Mouse (Mus musculus) liver, adult 2 months (tissue): ENCODE measurements around the gene Txnrd2. TPM values are rescaled to one million over a fixed set of nuclear protein-coding genes. Genes with fewer than 3 reads are reported as not detected.

Source experiments
- DNase-seq: peaks from one replicate; pipeline ENCODE4 v3.0.0-alpha.2; 2011; ENCODE audit warnings: low read depth, low spot score; ENCODE audit errors: extremely low read depth
- H3K27ac ChIP-seq: fragments of 200-500 bp; replicated peaks from 2 replicates; pipeline ENCODE4 v1.5.1; 2012; ENCODE audit warnings: low read depth, mild to moderate bottlenecking, control low read depth, inconsistent platforms, low read length; ENCODE audit not compliant: insufficient read depth
- H3K27me3 ChIP-seq: fragments of 200-500 bp; 2 replicates; pipeline ENCODE4 v1.6.1; 2012; ENCODE audit warnings: mild to moderate bottlenecking, moderate library complexity, low read length, inconsistent platforms; ENCODE audit not compliant: control insufficient read depth, insufficient read depth
- H3K36me3 ChIP-seq: fragments of 200-500 bp; 2 replicates; pipeline ENCODE4 v1.6.1; 2012; ENCODE audit warnings: low read length, inconsistent platforms; ENCODE audit not compliant: control insufficient read depth, insufficient read depth
- H3K4me1 ChIP-seq: fragments of 200-500 bp; 2 replicates; pipeline ENCODE4 v1.6.1; 2011; ENCODE audit warnings: low read length; ENCODE audit not compliant: control insufficient read depth, insufficient read depth
- H3K4me3 ChIP-seq: fragments of 200-500 bp; 2 replicates; pipeline ENCODE4 v1.5.1; 2011; ENCODE audit warnings: low read depth, mild to moderate bottlenecking, control low read depth, low read length, moderate library complexity; ENCODE audit not compliant: insufficient read depth
- H3K79me2 ChIP-seq: fragments of 200-500 bp; 2 replicates; pipeline ENCODE4 v1.6.1; 2012; ENCODE audit warnings: inconsistent platforms, mild to moderate bottlenecking, low read length, moderate library complexity; ENCODE audit not compliant: control insufficient read depth, insufficient read depth
- H3K9ac ChIP-seq: fragments of 200-500 bp; 2 replicates; pipeline ENCODE4 v1.6.1; 2012; ENCODE audit warnings: low read depth, mild to moderate bottlenecking, control low read depth, inconsistent platforms, low read length
- CTCF ChIP-seq: fragments of 200-500 bp; IDR thresholded peaks from 2 replicates; pipeline ENCODE4 v1.5.1; 2011; ENCODE audit warnings: low read depth, low read length, control low read depth
- POLR2A ChIP-seq: fragments of 200-500 bp; IDR thresholded peaks from 2 replicates; pipeline ENCODE4 v1.6.1; 2011; ENCODE audit warnings: low read length, control low read depth; ENCODE audit not compliant: insufficient read depth; ENCODE audit errors: extremely low read depth
- WGBS: fragments of 180-500 bp; shearing (Covaris S2); methylation state at CpG from one replicate; pipeline ENCODE4 v1.1.7; 2018; 5-methylcytosine and 5-hydroxymethylcytosine counted together
- polyA plus RNA-seq: library from polyadenylated mRNA; depleted of rRNA; stranded (reverse); fragments of >200 nt; gene quantifications from 2 replicates; pipeline ENCODE4 v1.2.3, GENCODE M21; 2012
- total RNA-seq: library from RNA; depleted of rRNA; stranded (reverse); fragments of >200 nt; gene quantifications from 2 replicates; pipeline ENCODE4 v1.2.3, GENCODE M21; 2014

Gene Txnrd2
- total and polyA plus RNA-seq, 2 experiments = 23.9 to 46.6 TPM

- no peak overlapping the region for H3K27ac ChIP-seq
- no peak overlapping the region for H3K9ac ChIP-seq
- DNase-seq = no peak
- no peaks in the 10 kb centered on the region for H3K27me3 ChIP-seq
- no peaks in the 10 kb centered on the region for H3K36me3 ChIP-seq
- H3K79me2 ChIP-seq = peaks cover 2% of the 10 kb centered on the region; the same call in 1 of the 2 replicates
- peaks cover 7% of the 10 kb centered on the region for H3K4me1 ChIP-seq
- TF ChIP-seq CTCF = no peak
- no peak for TF ChIP-seq POLR2A
- WGBS = 91% methylated on average over 6 of the region's 6 CpGs
- H3K4me3 ChIP-seq = no peak overlapping the region
Observed at GRCm38 (mm10) chr16:18381621-18382258, 44.4 kb upstream of the Txnrd2 start.

GRCm38 (mm10) chr16:18383045-18383726 lies 43.0 kb upstream of the Txnrd2 start:
- H3K4me3 ChIP-seq = no peak overlapping the region
- H3K4me1 ChIP-seq = peaks cover 3% of the 10 kb centered on the region; the same call in 1 of the 2 replicates
- 35% methylated on average over 9 of the region's 9 CpGs for WGBS
- peaks cover 2% of the 10 kb centered on the region; the same call in 1 of the 2 replicates for H3K79me2 ChIP-seq
- H3K27me3 ChIP-seq = no peaks in the 10 kb centered on the region
- TF ChIP-seq CTCF (no peak), POLR2A (no peak)
- peak overlapping the region; percentile 67; the same call in 1 of the 2 replicates for H3K27ac ChIP-seq
- no peaks in the 10 kb centered on the region for H3K36me3 ChIP-seq
- H3K9ac ChIP-seq = no peak overlapping the region
- DNase-seq = peak; percentile 50

GRCm38 (mm10) chr16:18383756-18384155 lies 42.4 kb upstream of the Txnrd2 start:
- no peak for DNase-seq
- Histone ChIP-seq H3K27ac (peak overlapping the region; percentile 67; the same call in 1 of the 2 replicates), H3K4me3 (no peak overlapping the region), H3K36me3 (no peaks in the 10 kb centered on the region), H3K27me3 (no peaks in the 10 kb centered on the region), H3K9ac (no peak overlapping the region), H3K4me1 (peaks cover 3% of the 10 kb centered on the region; the same call in 1 of the 2 replicates), H3K79me2 (peaks cover 2% of the 10 kb centered on the region; the same call in 1 of the 2 replicates)
- no peak for TF ChIP-seq CTCF
- TF ChIP-seq POLR2A = no peak
- 76% methylated on average over 3 of the region's 3 CpGs for WGBS

GRCm38 (mm10) chr16:18384211-18384610 lies 42.0 kb upstream of the Txnrd2 start:
- Histone ChIP-seq H3K9ac (no peak overlapping the region), H3K36me3 (no peaks in the 10 kb centered on the region), H3K79me2 (peaks cover 2% of the 10 kb centered on the region; the same call in 1 of the 2 replicates), H3K27me3 (no peaks in the 10 kb centered on the region), H3K4me3 (no peak overlapping the region), H3K27ac (peak overlapping the region; percentile 44), H3K4me1 (peaks cover 3% of the 10 kb centered on the region; the same call in 1 of the 2 replicates)
- 77% methylated on average over 7 of the region's 7 CpGs for WGBS
- DNase-seq = no peak
- TF ChIP-seq POLR2A (no peak), CTCF (no peak)

GRCm38 (mm10) chr16:18384659-18385058 lies 41.5 kb upstream of the Txnrd2 start:
- TF ChIP-seq CTCF = no peak
- no peak for TF ChIP-seq POLR2A
- DNase-seq = no peak
- H3K36me3 ChIP-seq = no peaks in the 10 kb centered on the region
- peaks cover 2% of the 10 kb centered on the region; the same call in 1 of the 2 replicates for H3K79me2 ChIP-seq
- H3K27ac ChIP-seq = peak overlapping the region; percentile 44; the same call in 1 of the 2 replicates
- 91% methylated on average over 8 of the region's 8 CpGs for WGBS
- no peak overlapping the region for H3K4me3 ChIP-seq
- no peaks in the 10 kb centered on the region for H3K27me3 ChIP-seq
- no peak overlapping the region for H3K9ac ChIP-seq
- H3K4me1 ChIP-seq = peaks cover 3% of the 10 kb centered on the region; the same call in 1 of the 2 replicates
